Mouse (Mus musculus) intestine, embryonic 14.5 days (tissue): ENCODE measurements around the gene Pla2g2c. TPM values are rescaled to one million over a fixed set of nuclear protein-coding genes. Genes with fewer than 3 reads are reported as not detected.
A peak's percentile ranks its signal among the peaks of the same experiment; 100 is the strongest.

Experiments
- ATAC-seq: fragments of 200-750 bp; cut with Nextera tagmentation; replicated peaks from 2 replicates; pipeline ENCODE4 v1.8.0; 2017; ENCODE audit warnings: low read depth, moderate number of reproducible peaks, moderate TSS enrichment, moderate library complexity; ENCODE audit not compliant: low FRiP score, low TSS enrichment
- DNase-seq: peaks from one replicate; pipeline ENCODE4 v3.0.0-alpha.2; 2018; ENCODE audit warnings: low spot score
- H3K27ac ChIP-seq: fragments of 300-500 bp; sonication (generic); 2 replicates; pipeline ENCODE4 v1.5.1; 2014; ENCODE audit warnings: low read depth, mild to moderate bottlenecking, control low read depth
- H3K27me3 ChIP-seq: fragments of 300-500 bp; sonication (generic); replicated peaks from 2 replicates; pipeline ENCODE4 v1.6.1; 2014; ENCODE audit warnings: low read length, control low read depth; ENCODE audit not compliant: control insufficient read depth, insufficient read depth
- H3K36me3 ChIP-seq: fragments of 300-500 bp; sonication (generic); 2 replicates; pipeline ENCODE4 v1.6.1; 2014; ENCODE audit warnings: low read length, control low read depth; ENCODE audit not compliant: control insufficient read depth, insufficient read depth
- H3K4me1 ChIP-seq: fragments of 300-500 bp; sonication (generic); replicated peaks from 2 replicates; pipeline ENCODE4 v1.6.1; 2014; ENCODE audit warnings: low read length, control low read depth, mixed read lengths; ENCODE audit not compliant: control insufficient read depth, insufficient read depth
- H3K4me2 ChIP-seq: fragments of 300-500 bp; sonication (generic); 2 replicates; pipeline ENCODE4 v1.6.1; 2014; ENCODE audit warnings: low read length
- H3K4me3 ChIP-seq: fragments of 300-500 bp; sonication (generic); 2 replicates; pipeline ENCODE4 v1.5.1; 2014; ENCODE audit warnings: low read depth, low read length, control low read depth, mixed read lengths
- H3K9ac ChIP-seq: fragments of 300-500 bp; sonication (generic); 2 replicates; pipeline ENCODE4 v1.6.1; 2014; ENCODE audit warnings: mild to moderate bottlenecking, low read length
- H3K9me3 ChIP-seq: fragments of 300-500 bp; sonication (generic); 2 replicates; pipeline ENCODE4 v1.6.1; 2016; ENCODE audit warnings: low read length, control low read depth; ENCODE audit not compliant: control insufficient read depth
- WGBS: fragments of 180-500 bp; shearing (Covaris S2); extraction: QIAGEN DNeasy Blood & Tissue Kit; methylation state at CpG from one replicate; pipeline ENCODE4 v1.1.7; 2014; 5-methylcytosine and 5-hydroxymethylcytosine counted together
- polyA plus RNA-seq: library from polyadenylated mRNA; unstranded; fragments of >200 nt; fragmentation: Nextera tagmentation; extraction: Ambion mirVana; gene quantifications from 2 replicates; pipeline ENCODE4 v1.2.1, GENCODE M21; 2014

Pla2g2c gene
- polyA plus RNA-seq, 1 experiment from 2014 or later: 0.22 TPM

DNA sequence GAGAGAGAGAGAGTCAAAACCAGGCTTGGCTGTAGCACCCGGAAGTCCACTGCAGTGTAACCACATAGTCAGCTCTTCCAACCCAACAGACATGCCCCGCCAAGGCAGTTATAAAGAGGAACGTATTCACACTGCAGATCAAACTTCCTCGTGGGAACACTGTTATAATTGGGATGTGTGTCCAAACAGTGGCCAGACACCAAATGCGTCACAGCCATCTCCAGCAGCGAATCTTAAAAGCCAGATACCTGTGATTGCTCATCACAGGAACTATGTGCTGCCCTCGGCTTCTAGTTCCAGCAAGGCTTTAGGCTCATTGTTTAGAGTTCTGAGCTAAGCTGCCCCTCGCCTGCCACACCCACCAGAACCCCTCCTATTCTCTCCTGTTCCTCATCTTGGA is 22.1 kb upstream of the Pla2g2c start:
- Histone ChIP-seq H3K27ac (no peak overlapping the region), H3K4me2 (no peak overlapping the region), H3K27me3 (no peaks in the 10 kb centered on the region), H3K9ac (no peak overlapping the region), H3K9me3 (no peaks in the 10 kb centered on the region), H3K4me1 (no peaks in the 10 kb centered on the region), H3K4me3 (no peak overlapping the region), H3K36me3 (no peaks in the 10 kb centered on the region)
- DNase-seq (no peak), ATAC-seq (no peak)
- 65% methylated on average over 8 of the region's 8 CpGs for WGBS

DNA sequence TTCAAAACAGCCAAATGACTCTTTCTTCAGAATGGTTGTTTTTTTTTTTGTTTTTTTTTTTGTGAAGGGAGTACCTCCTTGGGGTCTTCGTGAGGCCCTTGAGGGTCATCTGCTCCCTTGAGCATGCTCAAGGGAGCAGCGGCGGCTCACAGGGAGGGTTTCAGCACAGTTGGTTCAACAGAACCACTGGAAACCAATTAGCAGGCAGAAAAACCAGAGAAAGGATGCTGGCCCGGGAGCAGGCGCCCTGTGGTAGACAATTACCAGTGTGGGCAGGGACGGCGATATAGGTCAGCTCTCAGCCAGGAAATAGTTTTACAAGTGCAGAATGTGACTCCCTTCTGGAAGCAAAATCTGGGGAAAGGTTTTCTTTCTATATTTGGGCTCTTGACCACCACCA is 21.0 kb upstream of the Pla2g2c start:
- no peaks in the 10 kb centered on the region for H3K27me3 ChIP-seq
- H3K4me1 ChIP-seq: no peaks in the 10 kb centered on the region
- H3K9ac ChIP-seq: no peak overlapping the region
- H3K4me2 ChIP-seq: no peak overlapping the region
- no peak for DNase-seq
- no peak for ATAC-seq
- H3K36me3 ChIP-seq: no peaks in the 10 kb centered on the region
- WGBS: 66% methylated on average over 7 of the region's 7 CpGs
- no peak overlapping the region for H3K4me3 ChIP-seq
- H3K27ac ChIP-seq: no peak overlapping the region
- H3K9me3 ChIP-seq: no peaks in the 10 kb centered on the region

DNA sequence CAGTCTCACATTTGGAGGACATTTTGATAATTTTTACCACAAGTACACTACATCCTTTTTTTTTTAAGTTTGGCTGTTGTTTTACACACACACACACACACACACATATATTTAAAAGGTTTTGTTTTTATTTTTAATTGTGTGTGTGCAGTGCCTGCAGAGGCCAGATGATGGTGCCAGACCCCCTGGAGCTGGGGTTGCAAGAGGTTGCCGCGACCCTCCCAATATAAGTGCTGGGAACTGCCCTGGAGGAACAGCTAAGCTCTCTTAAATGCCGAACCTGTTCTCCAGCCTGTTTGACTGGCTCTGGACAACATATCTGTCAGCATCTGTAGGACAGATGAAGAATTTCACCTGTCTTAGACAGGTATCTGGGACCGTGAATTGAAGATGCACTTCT is 20.4 kb upstream of the Pla2g2c start:
- H3K27me3 ChIP-seq: no peaks in the 10 kb centered on the region
- no peaks in the 10 kb centered on the region for H3K9me3 ChIP-seq
- H3K4me1 ChIP-seq: no peaks in the 10 kb centered on the region
- H3K27ac ChIP-seq: no peak overlapping the region
- no peak overlapping the region for H3K4me2 ChIP-seq
- H3K4me3 ChIP-seq: no peak overlapping the region
- WGBS: 79% methylated on average over 4 of the region's 4 CpGs
- H3K9ac ChIP-seq: no peak overlapping the region
- DNase-seq: no peak
- H3K36me3 ChIP-seq: no peaks in the 10 kb centered on the region
- no peak for ATAC-seq

DNA sequence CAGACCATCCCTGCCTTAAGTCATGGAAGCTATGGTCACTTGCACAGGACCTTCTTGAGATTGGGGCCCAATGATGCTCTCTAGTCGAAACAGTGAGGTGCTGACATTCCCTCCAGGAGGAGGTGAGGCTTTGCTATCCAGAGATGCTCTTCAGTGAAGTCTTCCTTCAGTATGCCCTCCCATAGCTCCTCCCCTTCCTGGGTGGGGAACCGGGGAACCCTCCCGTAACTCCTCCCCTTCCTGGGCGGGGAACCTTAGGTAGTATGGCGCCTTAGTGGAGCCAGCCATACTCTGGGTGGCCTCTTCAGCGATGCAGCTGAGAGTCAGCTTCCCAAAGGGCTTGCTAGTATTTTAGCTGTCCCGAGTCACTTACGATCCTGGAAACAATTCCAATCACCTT is 18.0 kb upstream of the Pla2g2c start:
- DNase-seq (no peak), ATAC-seq (no peak)
- WGBS: 96% methylated on average over 8 of the region's 8 CpGs
- H3K4me3 ChIP-seq: no peak overlapping the region
- H3K9ac ChIP-seq: no peak overlapping the region
- H3K4me2 ChIP-seq: no peak overlapping the region
- no peak overlapping the region for H3K27ac ChIP-seq
- no peaks in the 10 kb centered on the region for H3K27me3 ChIP-seq
- no peaks in the 10 kb centered on the region for H3K9me3 ChIP-seq
- H3K36me3 ChIP-seq: no peaks in the 10 kb centered on the region
- H3K4me1 ChIP-seq: no peaks in the 10 kb centered on the region

DNA sequence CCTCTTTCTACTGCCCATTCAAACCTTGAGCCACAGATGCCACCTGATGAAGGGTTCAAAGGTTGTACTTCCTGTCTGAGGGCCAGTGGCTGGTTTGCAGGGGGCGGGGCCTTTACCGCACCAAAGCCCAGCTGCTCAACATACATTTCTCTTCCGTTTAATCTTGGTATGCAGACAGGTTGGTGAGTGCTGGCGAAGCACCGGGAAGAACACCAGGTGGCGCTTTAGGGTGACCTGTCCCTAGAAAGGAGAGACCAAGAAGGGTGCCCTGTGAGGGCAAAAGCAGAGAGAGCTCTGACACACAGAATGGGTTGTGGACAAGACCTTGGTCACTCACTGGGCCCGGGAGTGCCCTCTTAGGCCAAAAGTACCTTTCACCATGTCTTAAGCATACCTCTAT is 16.0 kb upstream of the Pla2g2c start:
- no peaks in the 10 kb centered on the region for H3K36me3 ChIP-seq
- DNase-seq (peak; percentile 78), ATAC-seq (no peak)

DNA sequence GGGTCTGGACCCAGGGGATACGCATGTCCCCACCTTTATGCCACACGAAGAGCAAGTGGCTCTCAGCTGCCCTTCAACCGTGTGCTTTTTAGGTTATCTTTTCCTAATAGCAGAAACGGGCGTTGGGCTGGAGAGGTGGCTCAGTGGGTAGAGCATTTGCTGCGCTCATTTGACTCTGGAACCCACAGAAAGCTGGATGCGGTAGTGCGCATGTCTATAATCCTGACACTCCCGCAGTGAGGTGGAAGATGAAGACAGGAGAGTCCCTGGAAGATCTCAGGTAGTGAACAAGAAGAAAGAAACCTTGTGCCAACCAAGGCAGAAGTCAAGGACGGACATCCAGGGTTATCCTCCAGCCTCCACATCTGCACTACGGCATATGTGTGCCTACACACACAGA is 15.3 kb upstream of the Pla2g2c start:
- DNase-seq: no peak
- H3K27me3 ChIP-seq: no peaks in the 10 kb centered on the region
- no peaks in the 10 kb centered on the region for H3K4me1 ChIP-seq
- no peak overlapping the region for H3K9ac ChIP-seq
- WGBS: 84% methylated on average over 11 of the region's 11 CpGs
- no peaks in the 10 kb centered on the region for H3K9me3 ChIP-seq
- no peak overlapping the region for H3K27ac ChIP-seq
- ATAC-seq: no peak
- H3K4me3 ChIP-seq: no peak overlapping the region
- H3K4me2 ChIP-seq: no peak overlapping the region
- no peaks in the 10 kb centered on the region for H3K36me3 ChIP-seq

More for the DNA sequence above, 16.0 kb upstream of the Pla2g2c start:
- Histone ChIP-seq H3K4me2 (no peak overlapping the region), H3K4me3 (no peak overlapping the region), H3K9ac (no peak overlapping the region), H3K27ac (no peak overlapping the region), H3K9me3 (no peaks in the 10 kb centered on the region), H3K4me1 (no peaks in the 10 kb centered on the region), H3K27me3 (no peaks in the 10 kb centered on the region)
- 7% methylated on average over 7 of the region's 7 CpGs for WGBS

DNA sequence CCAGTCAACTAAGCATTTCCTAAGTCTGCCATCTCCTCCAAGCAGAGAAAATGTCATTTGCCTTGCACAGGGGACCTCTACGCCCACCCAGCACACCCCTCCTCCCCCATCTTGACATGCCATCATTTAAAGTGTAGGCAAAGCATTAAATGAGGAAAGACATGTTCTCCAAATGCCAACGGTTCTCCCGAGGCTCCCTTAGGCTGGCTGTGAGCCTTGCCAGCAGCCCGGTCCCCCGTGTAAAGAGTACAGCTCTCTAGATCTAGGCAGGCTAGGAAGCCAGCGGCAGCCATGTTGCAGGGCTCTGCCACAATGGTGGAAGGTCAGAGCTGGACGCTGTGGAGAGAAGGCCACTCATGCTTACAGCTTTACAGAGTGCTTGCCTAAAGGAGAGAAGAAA is 14.6 kb upstream of the Pla2g2c start:
- no peak overlapping the region for H3K4me2 ChIP-seq
- no peaks in the 10 kb centered on the region for H3K4me1 ChIP-seq
- 77% methylated on average over 7 of the region's 7 CpGs for WGBS
- H3K4me3 ChIP-seq: no peak overlapping the region
- ATAC-seq (no peak), DNase-seq (no peak)
- no peaks in the 10 kb centered on the region for H3K27me3 ChIP-seq
- H3K9me3 ChIP-seq: no peaks in the 10 kb centered on the region
- no peak overlapping the region for H3K9ac ChIP-seq
- H3K27ac ChIP-seq: no peak overlapping the region
- no peaks in the 10 kb centered on the region for H3K36me3 ChIP-seq

DNA sequence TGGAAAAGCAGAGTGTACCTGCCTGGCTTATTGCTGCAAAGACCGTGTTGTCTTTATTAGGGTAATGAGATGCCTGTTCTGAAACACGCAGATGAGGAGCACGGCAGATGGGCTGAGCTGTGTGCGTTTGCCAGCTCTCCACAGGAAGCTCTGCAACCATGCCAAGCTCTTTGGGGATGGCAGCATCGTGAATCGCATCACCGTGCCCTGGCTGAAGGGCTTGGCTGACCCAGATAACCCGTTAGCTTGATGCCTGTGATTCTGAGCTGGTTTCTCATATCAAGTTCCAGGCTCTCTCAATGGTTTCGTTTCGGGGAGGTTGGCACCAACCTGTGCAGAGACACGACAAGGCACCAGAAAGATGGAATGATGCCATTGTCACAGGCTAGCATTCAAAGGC is 14.0 kb upstream of the Pla2g2c start:
- ATAC-seq (no peak), DNase-seq (no peak)
- Histone ChIP-seq H3K4me2 (no peak overlapping the region), H3K4me3 (no peak overlapping the region), H3K27ac (no peak overlapping the region), H3K9me3 (no peaks in the 10 kb centered on the region), H3K9ac (no peak overlapping the region), H3K4me1 (no peaks in the 10 kb centered on the region), H3K27me3 (no peaks in the 10 kb centered on the region), H3K36me3 (no peaks in the 10 kb centered on the region)
- 83% methylated on average over 11 of the region's 11 CpGs for WGBS

DNA sequence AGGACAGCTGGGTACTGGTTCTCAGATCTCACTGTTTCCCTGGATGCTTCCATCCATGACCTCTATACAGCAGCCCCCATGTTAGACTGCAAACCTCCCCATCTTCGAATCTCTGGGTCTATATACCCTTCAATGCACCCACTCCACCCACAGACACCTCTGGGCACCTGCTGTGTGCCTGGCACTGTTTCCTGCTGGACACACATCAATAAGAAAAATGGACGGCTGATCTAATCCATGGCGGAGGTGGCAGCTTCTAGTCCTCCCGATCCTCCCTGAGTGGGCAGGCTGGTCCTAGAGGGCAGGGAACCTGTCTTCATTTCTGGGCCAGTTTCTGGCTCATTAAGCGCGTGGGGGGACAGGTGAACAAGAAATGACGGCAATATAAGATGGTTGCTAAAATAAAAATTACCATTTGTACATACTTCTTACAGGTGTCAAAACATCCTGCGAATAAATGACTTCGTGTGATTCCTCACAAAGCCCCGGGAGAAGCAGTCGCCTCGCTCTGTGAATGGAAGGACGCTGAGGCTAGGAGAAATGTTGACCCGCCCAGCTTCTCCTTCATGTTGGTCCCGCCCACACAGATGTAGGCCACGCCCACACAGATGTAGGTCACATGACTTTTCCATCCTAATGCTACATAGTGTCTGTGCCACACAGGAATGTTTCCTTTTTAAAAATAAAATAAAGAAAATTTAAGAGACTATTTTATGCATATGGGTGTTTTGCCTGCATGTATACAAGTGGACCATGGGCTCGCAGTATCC is 13.4 kb upstream of the Pla2g2c start:
- Histone ChIP-seq H3K27me3 (no peaks in the 10 kb centered on the region), H3K4me2 (no peak overlapping the region), H3K9me3 (no peaks in the 10 kb centered on the region), H3K36me3 (no peaks in the 10 kb centered on the region), H3K27ac (no peak overlapping the region), H3K4me1 (no peaks in the 10 kb centered on the region), H3K4me3 (no peak overlapping the region), H3K9ac (no peak overlapping the region)
- WGBS: 65% methylated on average over 17 of the region's 17 CpGs
- ATAC-seq: no peak
- no peak for DNase-seq
